Comparison of ENCODE assay signal across 13 mouse cellular contexts in the genomic region with DNA sequence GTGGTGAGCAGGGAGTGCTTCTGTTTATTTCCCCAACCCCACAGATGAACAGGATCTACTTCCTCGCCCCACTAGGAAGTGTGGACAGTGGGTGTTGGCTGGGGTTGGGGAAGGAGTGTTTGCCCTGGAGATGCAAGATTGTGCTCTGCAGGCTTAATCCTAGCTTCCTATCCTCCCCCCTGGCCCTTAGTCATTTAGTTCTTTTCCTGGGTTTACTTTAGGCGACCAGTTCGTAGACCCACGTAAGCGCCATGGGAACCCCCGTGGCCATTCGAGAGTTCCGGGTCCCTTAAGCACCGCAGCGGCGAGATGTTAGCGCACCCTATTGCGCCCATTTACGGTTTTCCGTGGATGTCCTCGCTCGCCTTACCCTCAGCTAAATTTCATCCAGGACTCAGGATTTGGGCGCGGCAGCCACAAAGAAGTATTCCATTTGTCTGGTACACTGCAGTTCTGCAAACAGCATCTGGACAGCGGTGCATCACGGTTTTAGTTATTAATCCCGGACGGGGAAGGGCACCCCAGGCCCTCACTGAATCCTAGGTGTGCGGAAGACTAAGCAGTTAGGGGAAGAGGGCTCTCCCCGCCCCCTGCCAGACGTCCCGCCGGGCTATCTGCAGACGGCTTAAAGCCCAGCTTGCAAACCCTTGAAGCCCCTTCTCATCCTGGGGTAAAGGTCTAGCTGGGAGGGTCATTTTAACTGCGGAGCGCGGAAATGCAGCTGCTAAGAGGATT. TPM values are rescaled to one million over a fixed set of nuclear protein-coding genes. Genes with fewer than 3 reads are reported as not detected.
DNase-seq lines count a peak whose midpoint lies in the region; ATAC-seq and TF ChIP-seq lines count a peak whose summit lies in the region.
"Had no signal": no experiment of that assay in that cellular context is flagged by ENCODE, and none has a peak within 500 bp of the region (broad histone marks: within the 10 kb centered on the region; RNA-seq: fewer than 3 reads in every experiment).

No protein-coding gene starts in this region.

- peak overlapping the region; percentile 86 for H3K4me2 ChIP-seq in heart, embryonic 15.5 days
- H3K4me2 ChIP-seq in embryonic facial prominence, embryonic 14.5 days (ENCODE audit: low read depth, low read length): 0 out of 2 replicates have a peak overlapping the region, but pooled peaks have one; percentile 5
- H3K4me2 ChIP-seq in limb, embryonic 12.5 days: peak overlapping the region; percentile 37
- H3K4me2 ChIP-seq: lung, embryonic 15.5 days had no signal

- no peak for DNase-seq in heart, adult 2 months
- no peak for DNase-seq in ES-E14 (ENCODE audit: low read depth, low spot score)
- no peak for DNase-seq in embryonic facial prominence, embryonic 14.5 days (ENCODE audit: low spot score)
- no peak for DNase-seq in kidney, adult 9 months
- DNase-seq in layer of hippocampus, postnatal 25 days (ENCODE audit: extremely low spot score in 1 of 2, low spot score in 1 of 2): no peak
- DNase-seq in gastrocnemius, postnatal 14 days: no peak
- DNase-seq: kidney, adult 18-20 months had no signal

- peaks cover 26% of the 10 kb centered on the region for H3K4me1 ChIP-seq in heart, embryonic 15.5 days (replicated peaks)
- no peaks in the 10 kb centered on the region; the same call in 1 of the 2 replicates for H3K4me1 ChIP-seq in heart, adult 2 months (ENCODE audit: control insufficient read depth, insufficient read depth, low read length)
- H3K4me1 ChIP-seq in ES-E14 (ENCODE audit: control insufficient read depth in 2 of 2, insufficient read depth in 2 of 2, low read length in 2 of 2, poor library complexity in 1 of 2): peaks cover 3 to 13% of the 10 kb centered on the region in 2 experiments; a peak in 1 of 4 replicates
- peaks cover 7% of the 10 kb centered on the region; the same call in 1 of the 2 replicates for H3K4me1 ChIP-seq in embryonic facial prominence, embryonic 14.5 days (ENCODE audit: control insufficient read depth, insufficient read depth, low read length)
- H3K4me1 ChIP-seq in limb, embryonic 12.5 days (replicated peaks): peaks cover 24% of the 10 kb centered on the region

- no peak for TF ChIP-seq CTCF in heart, adult 2 months (IDR thresholded peaks at IDR 0.05)

- intact Hi-C loops in heart, adult 2 months (cut with DNase I): loop anchor here (5.0 kb wide), 1 partner anchor 334 kb away; the partner anchor contains the start of gene Cmc1
- intact Hi-C loops in gastrocnemius, postnatal 14 days (cut with DNase I; ENCODE audit: low total_unique reads): loop anchor here (5.0 kb wide), 1 partner anchor 389 kb away; no protein-coding TSS in a partner anchor

- H3K9ac ChIP-seq in heart, embryonic 15.5 days: no peak overlapping the region
- no peak overlapping the region for H3K9ac ChIP-seq in heart, adult 2 months (ENCODE audit: low read depth, low read length)
- H3K9ac ChIP-seq in ES-E14 (ENCODE audit: insufficient read depth, low read depth, low read length, poor library complexity, severe bottlenecking): no peak overlapping the region
- no peak overlapping the region for H3K9ac ChIP-seq in embryonic facial prominence, embryonic 14.5 days (ENCODE audit: low read depth, low read length)
- no peak overlapping the region for H3K9ac ChIP-seq in limb, embryonic 12.5 days (replicated peaks)
- H3K9ac ChIP-seq: lung, embryonic 15.5 days had no signal

- in situ Hi-C loops in ES-E14 (cut with MboI; ENCODE audit: low sequenced_read_pairs in 2 of 2, unreplicated experiment in 2 of 2): loop anchor here in 1 of 2 experiments (25.0 kb wide), 1 partner anchor 424 kb away; no protein-coding TSS in a partner anchor

- no peaks in the 10 kb centered on the region for H3K9me3 ChIP-seq in heart, embryonic 15.5 days (replicated peaks)
- no peaks in the 10 kb centered on the region for H3K9me3 ChIP-seq in ES-E14 (ENCODE audit: control insufficient read depth, insufficient read depth, low read depth, low read length)
- H3K9me3 ChIP-seq in embryonic facial prominence, embryonic 14.5 days (ENCODE audit: control insufficient read depth, low read length): no peaks in the 10 kb centered on the region
- H3K9me3 ChIP-seq in limb, embryonic 12.5 days: no peaks in the 10 kb centered on the region
- H3K9me3 ChIP-seq: lung, embryonic 15.5 days had no signal

- no peaks in the 10 kb centered on the region for H3K36me3 ChIP-seq in heart, embryonic 15.5 days
- no peaks in the 10 kb centered on the region for H3K36me3 ChIP-seq in heart, adult 2 months (ENCODE audit: control insufficient read depth, insufficient read depth, low read length)
- H3K36me3 ChIP-seq in ES-E14 (ENCODE audit: control insufficient read depth, insufficient read depth, low read length, poor library complexity, severe bottlenecking): peaks cover 3% of the 10 kb centered on the region; the same call in 1 of the 2 replicates
- H3K36me3 ChIP-seq in embryonic facial prominence, embryonic 14.5 days (ENCODE audit: control insufficient read depth, insufficient read depth, low read length): no peaks in the 10 kb centered on the region
- no peaks in the 10 kb centered on the region for H3K36me3 ChIP-seq in limb, embryonic 12.5 days
- H3K36me3 ChIP-seq: lung, embryonic 15.5 days had no signal

- no peak for TF ChIP-seq EP300 in heart, adult 2 months (IDR thresholded peaks at IDR 0.05; ENCODE audit: insufficient read depth, low read depth, low read length)

- H3K79me2 ChIP-seq in heart, adult 2 months (replicated peaks; ENCODE audit: control insufficient read depth, insufficient read depth, low read length): no peaks in the 10 kb centered on the region

- H3K27me3 ChIP-seq in heart, embryonic 15.5 days: peaks cover 74% of the 10 kb centered on the region
- H3K27me3 ChIP-seq in heart, adult 2 months (ENCODE audit: control insufficient read depth, insufficient read depth, low read length): peaks cover 13% of the 10 kb centered on the region
- peaks cover 83% of the 10 kb centered on the region for H3K27me3 ChIP-seq in embryonic facial prominence, embryonic 14.5 days (replicated peaks; ENCODE audit: control insufficient read depth, insufficient read depth, low read length)
- H3K27me3 ChIP-seq in limb, embryonic 12.5 days: peaks cover 83% of the 10 kb centered on the region
- H3K27me3 ChIP-seq: CH12.LX had no signal

- no peak for TF ChIP-seq POLR2A in heart, adult 2 months (IDR thresholded peaks at IDR 0.05; ENCODE audit: insufficient read depth, low read depth, low read length)

- peak overlapping the region; percentile 10; the same call in 1 of the 2 replicates for H3K4me3 ChIP-seq in heart, embryonic 15.5 days
- H3K4me3 ChIP-seq in heart, adult 2 months: no peak overlapping the region
- peak overlapping the region; percentile 4 to 38; a peak in 2 of 4 replicates for H3K4me3 ChIP-seq in ES-E14 (ENCODE audit: insufficient read depth in 1 of 2, low read depth in 1 of 2, low read length in 2 of 2, poor library complexity in 1 of 2, severe bottlenecking in 1 of 2)
- H3K4me3 ChIP-seq in embryonic facial prominence, embryonic 14.5 days (ENCODE audit: low read depth, low read length): peak overlapping the region; percentile 7; the same call in 1 of the 2 replicates
- peak overlapping the region; percentile 18 for H3K4me3 ChIP-seq in limb, embryonic 12.5 days (replicated peaks)
- H3K4me3 ChIP-seq: left cerebral cortex, adult 2 months; lung, embryonic 15.5 days had no signal

- no peak for ATAC-seq in heart, embryonic 15.5 days (replicated peaks; ENCODE audit: insufficient number of reproducible peaks, insufficient read depth, low FRiP score, low read depth)
- no peak for ATAC-seq in embryonic facial prominence, embryonic 14.5 days (ENCODE audit: low read depth)
- ATAC-seq in limb, embryonic 12.5 days (ENCODE audit: insufficient number of reproducible peaks, insufficient read depth, low FRiP score, low TSS enrichment, low read depth): no peak

- H3K27ac ChIP-seq in heart, embryonic 15.5 days: no peak overlapping the region
- H3K27ac ChIP-seq in heart, adult 2 months: no peak overlapping the region
- no peak overlapping the region for H3K27ac ChIP-seq in ES-E14 (ENCODE audit: insufficient read depth, low read depth, low read length, poor library complexity, severe bottlenecking)
- H3K27ac ChIP-seq in embryonic facial prominence, embryonic 14.5 days (replicated peaks; ENCODE audit: low read depth, low read length): no peak overlapping the region
- H3K27ac ChIP-seq in limb, embryonic 12.5 days: no peak overlapping the region
- H3K27ac ChIP-seq: left cerebral cortex, adult 2 months; lung, embryonic 15.5 days had no signal

- 9% methylated on average over 32 of the region's 32 CpGs for WGBS in heart, embryonic 15.5 days
- 11% methylated on average over 32 of the region's 32 CpGs for WGBS in heart, adult 2 months
- WGBS in embryonic facial prominence, embryonic 14.5 days: under 1% methylated on average over 32 of the region's 32 CpGs
- WGBS in limb, embryonic 12.5 days: under 1% methylated on average over 32 of the region's 32 CpGs

TF ChIP-seq in ES-E14, 5 proteins besides CTCF, POLR2A, EP300 and RAD21:
- TF ChIP-seq ZC3H11A (IDR thresholded peaks at IDR 0.05; ENCODE audit: borderline replicate concordance, low read depth, low read length): no peak
- TF ChIP-seq MAFK (IDR thresholded peaks at IDR 0.05; ENCODE audit: insufficient read depth, low read depth, low read length): no peak
- TF ChIP-seq ZNF384 (IDR thresholded peaks at IDR 0.05; ENCODE audit: low read depth, low read length): no peak
- no peak for TF ChIP-seq HCFC1 (IDR thresholded peaks at IDR 0.05; ENCODE audit: borderline replicate concordance, insufficient read depth, low read length)
- TF ChIP-seq CHD2 (IDR thresholded peaks at IDR 0.05; ENCODE audit: low read depth, low read length): no peak

RNA-seq across cellular contexts. Expression of gene Eomes, which starts 8.5 kb away (rescaled TPM):
- 0.08 and 0.18 TPM in 2 replicates for polyA plus RNA-seq in heart, embryonic 15.5 days (2015; fragmentation: Nextera tagmentation; extraction: Ambion mirVana)
- under 1 TPM; 0.07 to 0.13 TPM for total RNA-seq in heart, adult 2 months (2021)
- polyA plus RNA-seq in heart, adult 2 months (2012; rRNA removed): 0.23 TPM in 1 of 2 replicates, not detected in the other
- total RNA-seq in ES-E14 (2012; rRNA removed): 1.1 and 3.2 TPM in 2 replicates
- polyA plus RNA-seq in embryonic facial prominence, embryonic 14.5 days (2014; fragmentation: Nextera tagmentation; extraction: Ambion mirVana): 0.07 and 0.08 TPM in 2 replicates
- 0.75 and 2.1 TPM in 2 replicates for polyA plus RNA-seq in limb, embryonic 12.5 days (2016; fragmentation: Nextera tagmentation; extraction: Ambion mirVana)
- 1 to 10 TPM; 1.3 TPM for total RNA-seq in layer of hippocampus, postnatal 25 days (2021)
- total RNA-seq in gastrocnemius, postnatal 14 days (2021): not detected
- total RNA-seq: CH12.LX had no signal
- polyA plus RNA-seq: lung, embryonic 15.5 days; small intestine, adult 2 months had no signal

RNA-seq across cellular contexts. Expression of gene Golga4, which starts 19.5 kb away (rescaled TPM):
- polyA plus RNA-seq in heart, embryonic 15.5 days (2015; fragmentation: Nextera tagmentation; extraction: Ambion mirVana): 46.1 and 52.6 TPM in 2 replicates
- 100 to 1,000 TPM; 350 to 420 TPM for total RNA-seq in heart, adult 2 months (2021)
- 34.4 and 62.8 TPM in 2 replicates for polyA plus RNA-seq in heart, adult 2 months (2012; rRNA removed)
- total RNA-seq in ES-E14 (2012; rRNA removed): 73.3 and 78.4 TPM in 2 replicates
- polyA plus RNA-seq in embryonic facial prominence, embryonic 14.5 days (2014; fragmentation: Nextera tagmentation; extraction: Ambion mirVana): 48.5 and 52.2 TPM in 2 replicates
- 62.4 and 68.5 TPM in 2 replicates for polyA plus RNA-seq in limb, embryonic 12.5 days (2016; fragmentation: Nextera tagmentation; extraction: Ambion mirVana)
- total RNA-seq in layer of hippocampus, postnatal 25 days (2021): 10 to 100 TPM; 69.2 to 98.9 TPM
- 100 to 1,000 TPM; 157 TPM for total RNA-seq in gastrocnemius, postnatal 14 days (2021)

Comparison
In these comparisons a context has a peak if more than half of its experiments do, and no peak if none do; other contexts are left out.
1. H3K4me2 ChIP-seq: peak in every context shown above with its lines; median percentile 86 in heart, embryonic 15.5 days; 37 in limb, embryonic 12.5 days; 5 in embryonic facial prominence, embryonic 14.5 days.